8 mouse cellular contexts compared by ENCODE assay signal in genomic region chr7:27592934-27593645, GRCm38 (mm10). TPM values are rescaled to one million over a fixed set of nuclear protein-coding genes. Genes with fewer than 3 reads are reported as not detected.
A peak's percentile ranks its signal among the peaks of the same experiment; 100 is the strongest.
DNase-seq lines count a peak whose midpoint lies in the region; ATAC-seq and TF ChIP-seq lines count a peak whose summit lies in the region.

No protein-coding gene starts in this region.

- peak overlapping the region; percentile 86 for H3K9ac ChIP-seq in hindbrain, embryonic 11.5 days (ENCODE audit: low read depth, low read length)
- H3K9ac ChIP-seq in limb, embryonic 15.5 days: peak overlapping the region; percentile 75; the same call in 1 of the 2 replicates
- H3K9ac ChIP-seq in neural tube, embryonic 12.5 days: peak overlapping the region; percentile 86

- TF ChIP-seq POLR2A in cortical plate, adult 2 months (IDR thresholded peaks at IDR 0.05; ENCODE audit: extremely low read depth, insufficient read depth, low read length): no peak

- H3K9me3 ChIP-seq in hindbrain, embryonic 11.5 days (ENCODE audit: control insufficient read depth, low read length): no peaks in the 10 kb centered on the region
- no peaks in the 10 kb centered on the region for H3K9me3 ChIP-seq in limb, embryonic 15.5 days
- H3K9me3 ChIP-seq in neural tube, embryonic 12.5 days: no peaks in the 10 kb centered on the region

- H3K4me3 ChIP-seq in cortical plate, adult 2 months (ENCODE audit: insufficient read depth, low read length): peak overlapping the region; percentile 90
- peak overlapping the region; percentile 60 for H3K4me3 ChIP-seq in hindbrain, embryonic 11.5 days (ENCODE audit: low read depth, low read length)
- peak overlapping the region; percentile 74 for H3K4me3 ChIP-seq in limb, embryonic 15.5 days
- peak overlapping the region; percentile 65 for H3K4me3 ChIP-seq in neural tube, embryonic 12.5 days

- peak; percentile 67 for DNase-seq in cerebellum, adult 9-10 months
- no peak for DNase-seq in cerebellum, postnatal 36 days
- no peak for DNase-seq in hindbrain, embryonic 11.5 days (ENCODE audit: low spot score)
- no peak for DNase-seq in layer of hippocampus, postnatal 25 days (ENCODE audit: extremely low spot score in 1 of 2, low spot score in 1 of 2)
- DNase-seq in gastrocnemius, adult 8-10 months (ENCODE audit: low spot score in 2 of 2): no peak

- ATAC-seq in hindbrain, embryonic 11.5 days (ENCODE audit: low FRiP score): no peak
- no peak for ATAC-seq in limb, embryonic 15.5 days (ENCODE audit: insufficient number of reproducible peaks, low FRiP score, low TSS enrichment, low read depth)
- ATAC-seq in neural tube, embryonic 12.5 days (ENCODE audit: low FRiP score, low read depth): no peak

- TF ChIP-seq CTCF in cortical plate, adult 2 months (IDR thresholded peaks at IDR 0.05; ENCODE audit: extremely low read depth, insufficient read depth, low read length): no peak

- H3K36me3 ChIP-seq in hindbrain, embryonic 11.5 days (ENCODE audit: control insufficient read depth, insufficient read depth, low read length): no peaks in the 10 kb centered on the region
- 0 out of 2 replicates have a peak, but pooled peaks cover 8% of the 10 kb centered on the region for H3K36me3 ChIP-seq in limb, embryonic 15.5 days
- H3K36me3 ChIP-seq in neural tube, embryonic 12.5 days: no peaks in the 10 kb centered on the region

- H3K27ac ChIP-seq in cortical plate, adult 2 months (ENCODE audit: insufficient read depth, low read length): peak overlapping the region; percentile 99
- H3K27ac ChIP-seq in hindbrain, embryonic 11.5 days (ENCODE audit: low read depth, low read length): no peak overlapping the region
- H3K27ac ChIP-seq in limb, embryonic 15.5 days: peak overlapping the region; percentile 99
- H3K27ac ChIP-seq in neural tube, embryonic 12.5 days: peak overlapping the region; percentile 93; the same call in 1 of the 2 replicates

- 69% methylated on average over 12 of the region's 12 CpGs for WGBS in hindbrain, embryonic 11.5 days
- 57% methylated on average over 12 of the region's 12 CpGs for WGBS in limb, embryonic 15.5 days
- WGBS in neural tube, embryonic 12.5 days: 60% methylated on average over 12 of the region's 12 CpGs

- no peaks in the 10 kb centered on the region for H3K27me3 ChIP-seq in hindbrain, embryonic 11.5 days (ENCODE audit: control insufficient read depth, insufficient read depth, low read length)
- no peaks in the 10 kb centered on the region for H3K27me3 ChIP-seq in limb, embryonic 15.5 days
- no peaks in the 10 kb centered on the region for H3K27me3 ChIP-seq in neural tube, embryonic 12.5 days (replicated peaks)

- H3K4me1 ChIP-seq in cortical plate, adult 2 months (ENCODE audit: control insufficient read depth, insufficient read depth, low read length): peaks cover 21% of the 10 kb centered on the region
- peaks cover 8% of the 10 kb centered on the region; the same call in 1 of the 2 replicates for H3K4me1 ChIP-seq in hindbrain, embryonic 11.5 days (replicated peaks; ENCODE audit: control insufficient read depth, insufficient read depth, low read length)
- peaks cover 44% of the 10 kb centered on the region for H3K4me1 ChIP-seq in limb, embryonic 15.5 days
- peaks cover 26% of the 10 kb centered on the region for H3K4me1 ChIP-seq in neural tube, embryonic 12.5 days

- peak overlapping the region; percentile 68 for H3K4me2 ChIP-seq in hindbrain, embryonic 11.5 days (replicated peaks; ENCODE audit: low read depth, low read length)
- peak overlapping the region; percentile 61 for H3K4me2 ChIP-seq in limb, embryonic 15.5 days
- H3K4me2 ChIP-seq in neural tube, embryonic 12.5 days (replicated peaks): peak overlapping the region; percentile 77

RNA-seq across cellular contexts. Expression of gene Akt2, which starts 1.7 kb away (rescaled TPM):
- polyA plus RNA-seq in cortical plate, adult 2 months (2012; rRNA removed): 144 and 161 TPM in 2 replicates
- polyA plus RNA-seq in hindbrain, embryonic 11.5 days (2014; fragmentation: Nextera tagmentation; extraction: Ambion mirVana): 67.5 and 71.7 TPM in 2 replicates
- polyA plus RNA-seq in limb, embryonic 15.5 days (2015; fragmentation: Nextera tagmentation; extraction: Ambion mirVana): 108 and 127 TPM in 2 replicates
- 74.8 and 78.2 TPM in 2 replicates for polyA plus RNA-seq in neural tube, embryonic 12.5 days (2016; fragmentation: Nextera tagmentation; extraction: Ambion mirVana)
- total RNA-seq in layer of hippocampus, postnatal 25 days (2021): 100 to 1,000 TPM in 1 of 2 experiments, 10 to 100 TPM in 1; 93.8 to 122 TPM
- 100 to 1,000 TPM; 178 to 228 (median 207) TPM for total RNA-seq in gastrocnemius, adult 8-10 months (2022)

RNA-seq across cellular contexts. Expression of gene 2310022A10Rik, which starts 40.1 kb away (rescaled TPM):
- 32.7 and 33.8 TPM in 2 replicates for polyA plus RNA-seq in cortical plate, adult 2 months (2012; rRNA removed)
- polyA plus RNA-seq in hindbrain, embryonic 11.5 days (2014; fragmentation: Nextera tagmentation; extraction: Ambion mirVana): 22.4 and 24.5 TPM in 2 replicates
- polyA plus RNA-seq in limb, embryonic 15.5 days (2015; fragmentation: Nextera tagmentation; extraction: Ambion mirVana): 32.9 and 39.3 TPM in 2 replicates
- polyA plus RNA-seq in neural tube, embryonic 12.5 days (2016; fragmentation: Nextera tagmentation; extraction: Ambion mirVana): 31.8 and 36.0 TPM in 2 replicates
- 10 to 100 TPM; 23.5 to 24.2 TPM for total RNA-seq in layer of hippocampus, postnatal 25 days (2021)
- 100 to 1,000 TPM; 118 to 123 (median 121) TPM for total RNA-seq in gastrocnemius, adult 8-10 months (2022)

RNA-seq across cellular contexts. Expression of gene Pld3, which starts 40.1 kb away (rescaled TPM):
- polyA plus RNA-seq in cortical plate, adult 2 months (2012; rRNA removed): 1,185 and 1,204 TPM in 2 replicates
- polyA plus RNA-seq in hindbrain, embryonic 11.5 days (2014; fragmentation: Nextera tagmentation; extraction: Ambion mirVana): 72.1 and 72.9 TPM in 2 replicates
- 134 and 140 TPM in 2 replicates for polyA plus RNA-seq in limb, embryonic 15.5 days (2015; fragmentation: Nextera tagmentation; extraction: Ambion mirVana)
- polyA plus RNA-seq in neural tube, embryonic 12.5 days (2016; fragmentation: Nextera tagmentation; extraction: Ambion mirVana): 90.8 and 91.3 TPM in 2 replicates
- total RNA-seq in layer of hippocampus, postnatal 25 days (2021): 100 to 1,000 TPM; 625 to 635 TPM
- 10 to 100 TPM; 14.0 to 15.3 (median 14.9) TPM for total RNA-seq in gastrocnemius, adult 8-10 months (2022)
